Mouse (Mus musculus) left cerebral cortex, postnatal 10 days (tissue): ENCODE results near the gene Bves. TPM values are rescaled to one million over a fixed set of nuclear protein-coding genes. Genes with fewer than 3 reads are reported as not detected.

Experiments
- total RNA-seq, 2 experiments: library from RNA; stranded (reverse); gene quantifications; 2 replicates each; pipeline ENCODE4 v1.2.3; 2021

Gene Bves
- total RNA-seq, 2 experiments from 2014 or later, result 0.28 to 0.47 TPM

Other genes starting within 250 kb of the Bves start
- 1 to 10 TPM; 1.5 to 1.6 TPM for gene Popdc3, start 157.7 kb upstream of the Bves start, total RNA-seq
- 1 to 10 TPM; 4.0 TPM for gene Lin28b, start 150.6 kb downstream of the Bves start, total RNA-seq
- gene Hace1, start 242.1 kb downstream of the Bves start, total RNA-seq, result 10 to 100 TPM; 23.2 to 30.9 TPM